13 mouse cellular contexts compared by ENCODE assay signal in the genomic region with DNA sequence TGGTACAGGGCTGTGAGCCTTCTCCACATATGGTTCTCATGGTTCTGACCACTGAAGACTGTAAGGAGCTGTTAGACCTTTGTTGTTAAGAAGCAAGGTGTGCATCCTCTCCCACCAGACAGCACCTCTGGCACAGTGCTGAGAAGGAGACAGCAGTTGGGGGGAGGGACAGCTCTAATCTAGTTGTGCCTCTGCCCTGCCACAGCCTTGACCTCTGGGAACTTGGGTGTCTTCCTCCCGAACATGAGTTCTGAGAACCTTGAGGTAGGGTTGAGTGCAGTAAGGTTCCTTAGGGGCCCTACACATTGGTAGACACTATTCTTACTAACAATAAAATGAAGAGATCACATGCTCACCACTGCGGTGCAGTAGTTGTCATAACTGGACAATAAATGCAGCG.
"Had no signal": no experiment of that assay in that cellular context is flagged by ENCODE, and none has a peak within 500 bp of the region (broad histone marks: within the 10 kb centered on the region; RNA-seq: fewer than 3 reads in every experiment).

No protein-coding gene starts in this region.

- ATAC-seq: intestine, postnatal 0 days; midbrain, embryonic 15.5 days had no signal

- H3K27me3 ChIP-seq: limb, embryonic 15.5 days; midbrain, embryonic 15.5 days; neural tube, embryonic 13.5 days; stomach, embryonic 15.5 days had no signal

- DNase-seq: kidney, adult 8-10 months; kidney, postnatal 25 days; layer of hippocampus, postnatal 36 days; lung, adult 18-20 months; retina, postnatal 1 day; right cerebral cortex, postnatal 14 days; thymus, postnatal 4 days had no signal

- H3K4me3 ChIP-seq: limb, embryonic 15.5 days; midbrain, embryonic 15.5 days; neural tube, embryonic 13.5 days; stomach, embryonic 15.5 days had no signal

- H3K9ac ChIP-seq: limb, embryonic 15.5 days; midbrain, embryonic 15.5 days; neural tube, embryonic 13.5 days; stomach, embryonic 15.5 days had no signal

- H3K36me3 ChIP-seq: midbrain, embryonic 15.5 days; stomach, embryonic 15.5 days had no signal

- H3K9me3 ChIP-seq: limb, embryonic 15.5 days; midbrain, embryonic 15.5 days; neural tube, embryonic 13.5 days; stomach, embryonic 15.5 days had no signal

- H3K27ac ChIP-seq: limb, embryonic 15.5 days; midbrain, embryonic 15.5 days; neural tube, embryonic 13.5 days; stomach, embryonic 15.5 days had no signal

- H3K4me2 ChIP-seq: limb, embryonic 15.5 days; midbrain, embryonic 11.5 days; midbrain, embryonic 15.5 days; neural tube, embryonic 13.5 days; stomach, embryonic 15.5 days had no signal
